Mouse (Mus musculus) spleen, adult 18-20 months (tissue): ENCODE measurements around the gene Ube2l3.
"Not testable (repeated sequence)": the region's sequence is repeated elsewhere in the genome, so short reads cannot be mapped to it uniquely, and the experiment has no call there.

ENCODE experiments used
- DNase-seq, 2 experiments: peaks; one replicate each; pipeline ENCODE4 v3.0.0; 2022; ENCODE audit warnings: mixed read lengths in 2 of 2

The Ube2l3 gene

GRCm38 (mm10) chr16:17202549-17202948, at the start of gene Ube2l3:
Gene Ube2l3, minus strand, starts transcription at chr16:17202649.
- DNase-seq, result no peak

- no peak for DNase-seq
Measured at GRCm38 (mm10) chr16:17251539-17251938, 49.1 kb upstream of the Ube2l3 start.

DNA sequence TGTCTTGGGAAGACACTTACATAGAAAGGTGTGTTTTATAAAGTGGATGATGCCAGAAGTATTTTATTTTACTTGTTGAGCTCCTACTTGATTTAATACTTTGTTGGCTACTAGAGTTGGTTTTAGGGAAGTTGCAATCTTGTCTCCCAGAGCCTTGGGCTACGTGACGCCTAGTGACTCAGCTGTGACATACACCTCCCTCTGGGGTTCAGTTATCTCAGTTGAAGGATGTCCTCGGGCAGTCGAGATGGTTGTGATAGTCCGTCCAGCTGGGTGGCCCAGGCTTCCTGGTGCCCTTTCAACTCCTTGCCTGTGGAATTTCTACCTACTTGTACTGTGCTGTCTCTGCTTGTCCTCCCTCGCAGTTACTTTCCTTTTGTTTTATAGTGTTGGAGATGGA, 46.7 kb upstream of the Ube2l3 start:
- no peak for DNase-seq

- no peak for DNase-seq
Measured at GRCm38 (mm10) chr16:17247727-17248126, 45.3 kb upstream of the Ube2l3 start.

DNA sequence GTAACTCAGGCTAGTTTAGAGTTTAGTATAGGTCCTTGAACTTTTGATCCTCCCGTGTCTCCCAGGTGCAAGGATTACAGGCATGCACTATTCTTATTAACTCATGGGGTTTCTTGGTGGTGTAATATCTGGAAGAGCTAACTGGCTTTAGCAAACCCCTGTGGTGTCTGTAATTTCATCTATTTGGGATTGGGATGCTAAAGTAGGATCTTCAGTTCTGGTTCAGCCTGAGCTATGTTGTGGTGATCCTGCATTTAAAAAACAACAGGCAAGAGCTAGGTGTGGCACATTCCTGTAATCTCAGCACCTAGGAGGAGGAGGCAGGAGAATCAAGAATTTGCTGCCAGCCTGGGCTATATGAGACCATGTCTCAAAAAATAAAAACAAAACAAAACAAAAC, 42.5 kb upstream of the Ube2l3 start:
- DNase-seq, result no peak

DNA sequence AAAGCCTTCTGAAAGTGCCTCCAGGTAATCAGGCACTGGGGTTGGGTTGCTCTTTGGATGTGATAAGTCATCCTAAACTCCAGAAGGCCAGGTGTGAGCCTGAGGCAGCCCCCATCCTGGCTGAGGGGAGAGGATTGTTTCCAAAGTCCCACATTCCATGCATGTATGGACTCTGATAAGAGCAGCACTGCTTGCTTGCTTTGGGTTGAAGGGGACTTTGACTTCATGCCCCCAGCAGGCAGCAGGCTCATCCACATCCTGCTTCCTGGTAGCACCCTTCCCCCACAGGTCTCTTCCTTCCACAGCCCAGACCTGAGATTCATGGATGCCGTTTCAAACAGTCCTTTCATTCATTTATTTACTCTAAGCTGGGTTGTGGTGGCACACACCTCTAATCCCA, 41.3 kb upstream of the Ube2l3 start:
- DNase-seq, result no peak

DNA sequence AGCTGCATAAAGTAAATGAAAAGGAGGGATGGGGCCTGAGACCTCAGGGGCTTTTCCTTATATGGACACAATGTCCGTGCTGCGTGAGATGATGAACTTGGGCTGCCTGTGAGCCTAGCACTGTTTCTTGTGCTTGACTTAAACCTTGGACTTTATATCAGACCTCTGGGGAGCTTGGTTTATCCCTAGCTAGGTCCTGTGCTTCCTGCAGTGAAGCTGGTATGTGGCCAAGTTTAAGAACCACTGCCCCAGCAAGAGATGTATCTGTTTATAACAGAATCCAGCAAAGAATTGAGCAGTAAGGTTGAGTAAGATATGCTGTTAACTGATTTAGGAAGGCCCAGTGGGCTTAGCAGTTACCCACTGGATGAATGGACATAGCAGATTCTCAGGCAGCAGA, 37.0 kb upstream of the Ube2l3 start:
- no peak for DNase-seq

GRCm38 (mm10) chr16:17237634-17238033, 35.2 kb upstream of the Ube2l3 start:
- no peak for DNase-seq

GRCm38 (mm10) chr16:17234916-17235665, 32.6 kb upstream of the Ube2l3 start:
- DNase-seq, result no peak

GRCm38 (mm10) chr16:17234499-17234895, 32.0 kb upstream of the Ube2l3 start:
- DNase-seq, result no peak

DNA sequence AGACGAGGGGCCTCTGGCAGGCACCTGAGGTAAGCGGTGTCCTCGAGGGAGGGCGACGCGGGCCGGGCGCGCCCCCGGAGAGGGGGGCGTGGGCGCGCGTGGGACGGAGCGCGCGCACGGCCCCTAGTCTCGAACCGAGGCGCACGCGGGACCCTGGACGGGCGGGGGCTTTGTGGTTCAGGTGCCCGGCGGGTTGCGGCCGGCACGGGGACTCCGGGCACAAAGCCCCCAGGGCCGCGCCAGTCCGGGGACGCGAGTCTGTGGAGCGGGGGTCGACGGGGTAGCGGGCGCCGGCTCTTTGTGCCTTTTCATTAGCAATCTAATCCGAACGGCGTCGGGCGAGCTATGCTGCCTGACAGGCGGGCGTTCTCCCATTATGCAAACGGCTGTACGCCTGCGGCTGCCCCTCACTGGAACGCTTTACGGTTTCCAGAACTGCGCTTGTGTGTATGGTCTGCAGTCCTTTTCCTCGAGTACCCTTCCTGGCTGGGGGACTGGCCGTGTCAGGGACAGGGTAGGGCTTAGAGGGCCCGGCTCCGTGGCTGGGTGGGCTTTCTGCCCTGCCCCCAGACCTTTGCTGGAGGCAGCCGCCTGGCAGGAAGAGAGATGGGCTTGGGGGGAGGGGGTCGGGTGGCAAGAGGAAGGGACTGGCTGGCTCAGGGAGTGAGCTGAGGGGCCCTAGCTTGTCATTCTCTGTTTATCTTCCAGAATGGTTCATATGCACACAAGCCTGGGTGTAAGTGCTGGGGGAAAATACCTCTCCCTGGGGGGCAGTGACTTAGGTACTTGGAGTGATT, 31.5 kb upstream of the Ube2l3 start:
- no peak for DNase-seq

- DNase-seq, result peak; percentile 87 to 92
Measured at GRCm38 (mm10) chr16:17232794-17233701, 30.6 kb upstream of the Ube2l3 start, which contains the start of gene Hic2. Gene Hic2, plus strand, starts transcription at chr16:17233572.

GRCm38 (mm10) chr16:17231523-17231922, 29.1 kb upstream of the Ube2l3 start:
- DNase-seq, result not testable (repeated sequence)

DNA sequence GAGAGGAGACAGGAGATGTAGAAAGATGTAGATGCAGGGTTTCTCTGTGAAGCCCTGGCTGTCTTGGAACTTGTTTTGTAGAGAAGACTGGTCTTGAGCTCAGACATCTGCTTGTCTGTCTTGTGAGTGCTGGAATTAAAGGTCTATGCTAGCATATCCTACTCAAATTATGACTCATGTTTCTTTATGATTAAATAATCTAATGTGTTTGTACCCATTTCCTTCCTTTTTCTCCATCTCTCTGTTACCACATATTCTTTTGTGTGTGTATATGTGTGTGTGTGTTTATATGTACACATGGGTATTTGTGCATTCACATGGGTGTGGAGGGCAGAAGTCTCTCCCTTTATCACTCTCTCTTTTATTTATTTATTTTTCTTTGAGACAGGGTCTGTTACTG, 24.0 kb upstream of the Ube2l3 start:
- no peak for DNase-seq

- no peak for DNase-seq
Measured at GRCm38 (mm10) chr16:17225584-17225983, 23.1 kb upstream of the Ube2l3 start.

DNA sequence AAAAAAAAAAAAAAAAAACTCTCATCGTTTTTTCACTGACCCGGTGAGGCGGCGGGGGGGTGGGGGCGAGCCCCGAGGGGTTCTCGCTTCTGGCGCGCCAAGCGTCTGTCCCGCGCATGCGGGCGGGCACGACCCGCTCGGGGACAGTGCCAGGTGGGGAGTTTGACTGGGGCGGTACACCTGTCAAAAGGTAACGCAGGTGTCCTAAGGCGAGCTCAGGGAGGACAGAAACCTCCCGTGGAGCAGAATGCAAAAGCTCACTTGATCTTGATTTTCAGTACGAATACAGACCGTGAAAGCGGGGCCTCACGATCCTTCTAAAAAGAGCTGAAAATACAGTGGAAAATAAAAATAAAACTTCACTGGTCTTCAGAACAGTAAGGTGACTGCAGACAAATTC, 19.7 kb upstream of the Ube2l3 start:
- peak; percentile 88 to 98 for DNase-seq

DNA sequence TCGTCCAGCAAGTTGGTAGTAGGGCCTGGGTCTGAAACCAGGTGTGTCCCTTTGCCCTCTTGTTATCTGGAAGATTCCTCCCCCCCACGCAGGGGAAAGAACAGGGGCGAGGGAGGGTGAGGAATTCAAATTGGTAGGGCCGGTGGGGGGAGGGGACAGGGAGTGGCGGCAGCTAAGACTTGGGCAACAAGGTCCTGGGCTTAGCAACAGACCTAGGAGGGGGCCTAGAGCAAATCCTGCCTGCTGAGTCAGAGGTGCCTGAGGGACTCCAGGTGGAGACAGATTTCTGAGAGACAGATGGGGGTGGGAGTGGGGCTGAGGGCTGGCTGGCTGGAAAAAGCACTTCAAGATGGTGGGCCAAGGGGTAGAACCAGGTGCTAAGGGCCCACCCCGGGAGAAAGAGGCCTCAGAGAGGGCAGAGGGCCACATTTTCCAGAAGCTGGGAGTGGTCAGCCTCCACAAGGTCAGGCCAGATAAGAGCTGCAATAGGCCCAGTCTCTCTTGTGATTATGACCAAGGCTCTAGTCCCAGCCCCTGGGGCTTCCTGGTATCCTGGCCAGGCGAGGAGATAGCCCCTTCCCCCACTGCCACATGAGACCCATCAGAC, 17.8 kb upstream of the Ube2l3 start:
- DNase-seq, result no peak

- no peak for DNase-seq
Measured at GRCm38 (mm10) chr16:17216934-17217633, 14.6 kb upstream of the Ube2l3 start.

- DNase-seq, result peak; percentile 82 to 90
Measured at GRCm38 (mm10) chr16:17209981-17210838, 7.8 kb upstream of the Ube2l3 start.

- DNase-seq, result no peak
Measured at GRCm38 (mm10) chr16:17209404-17209960, 7.0 kb upstream of the Ube2l3 start.
